ENCODE assay signal across 20 mouse cellular contexts in the genomic region with DNA sequence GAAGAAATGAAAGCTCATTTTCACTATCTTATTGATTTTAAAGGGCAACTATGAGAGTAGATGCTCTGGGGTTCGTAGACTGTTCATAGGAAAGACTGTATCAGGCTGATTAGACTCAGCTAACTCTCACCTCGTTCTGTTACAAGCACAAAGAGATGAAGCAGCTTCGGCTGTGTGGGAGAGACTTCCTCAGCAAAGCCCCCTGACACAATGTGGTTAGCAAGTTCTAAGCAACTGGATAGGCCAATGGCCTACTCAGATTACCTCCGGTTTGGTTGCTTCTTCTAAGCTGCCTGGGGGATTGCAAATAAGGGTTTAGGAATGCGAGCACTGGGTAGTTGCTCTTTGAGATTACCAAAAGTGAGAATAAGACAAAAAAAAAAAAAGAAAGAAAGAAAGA.
A peak's percentile ranks its signal among the peaks of the same experiment; 100 is the strongest.
DNase-seq lines count a peak whose midpoint lies in the region; ATAC-seq and TF ChIP-seq lines count a peak whose summit lies in the region.
"Had no signal": no experiment of that assay in that cellular context is flagged by ENCODE, and none has a peak within 500 bp of the region (broad histone marks: within the 10 kb centered on the region; RNA-seq: fewer than 3 reads in every experiment).

No protein-coding gene starts in this region.

- no peaks in the 10 kb centered on the region for H3K79me2 ChIP-seq in myocyte (ENCODE audit: control insufficient read depth, insufficient read depth)

- H3K27ac ChIP-seq in embryonic facial prominence, embryonic 11.5 days (replicated peaks; ENCODE audit: low read depth, low read length): no peak overlapping the region
- H3K27ac ChIP-seq in embryonic facial prominence, embryonic 10.5 days (replicated peaks): no peak overlapping the region
- no peak overlapping the region for H3K27ac ChIP-seq in liver, embryonic 13.5 days
- H3K27ac ChIP-seq in liver, embryonic 11.5 days (ENCODE audit: low read depth, low read length): no peak overlapping the region
- H3K27ac ChIP-seq: heart, embryonic 15.5 days; stomach, embryonic 15.5 days had no signal

- no peaks in the 10 kb centered on the region for H3K4me1 ChIP-seq in embryonic facial prominence, embryonic 11.5 days (ENCODE audit: control insufficient read depth, insufficient read depth, low read length)
- peaks cover 30% of the 10 kb centered on the region for H3K4me1 ChIP-seq in embryonic facial prominence, embryonic 10.5 days
- H3K4me1 ChIP-seq in liver, embryonic 13.5 days (replicated peaks): peaks cover 16% of the 10 kb centered on the region
- no peaks in the 10 kb centered on the region for H3K4me1 ChIP-seq in liver, embryonic 11.5 days (replicated peaks; ENCODE audit: control insufficient read depth, insufficient read depth, low read length)
- H3K4me1 ChIP-seq: stomach, embryonic 15.5 days had no signal

- no peak for TF ChIP-seq POLR2A in myocyte (IDR thresholded peaks at IDR 0.05; ENCODE audit: insufficient read length, low read depth)

- no peak overlapping the region for H3K4me3 ChIP-seq in embryonic facial prominence, embryonic 11.5 days (ENCODE audit: low read depth, low read length)
- no peak overlapping the region for H3K4me3 ChIP-seq in embryonic facial prominence, embryonic 10.5 days
- no peak overlapping the region for H3K4me3 ChIP-seq in liver, embryonic 13.5 days (replicated peaks)
- H3K4me3 ChIP-seq in liver, embryonic 11.5 days (ENCODE audit: low read depth, low read length): no peak overlapping the region
- H3K4me3 ChIP-seq in myocyte: no peak overlapping the region
- H3K4me3 ChIP-seq: heart, embryonic 15.5 days; stomach, embryonic 15.5 days had no signal

- no peak overlapping the region for H3ac ChIP-seq in myocyte (ENCODE audit: control insufficient read depth, insufficient read length)

- H3K9me3 ChIP-seq in embryonic facial prominence, embryonic 11.5 days (replicated peaks; ENCODE audit: control insufficient read depth, low read length): no peaks in the 10 kb centered on the region
- no peaks in the 10 kb centered on the region for H3K9me3 ChIP-seq in embryonic facial prominence, embryonic 10.5 days
- no peaks in the 10 kb centered on the region for H3K9me3 ChIP-seq in liver, embryonic 13.5 days (replicated peaks)
- H3K9me3 ChIP-seq in liver, embryonic 11.5 days (ENCODE audit: control insufficient read depth, low read length): no peaks in the 10 kb centered on the region
- H3K9me3 ChIP-seq: heart, embryonic 15.5 days; stomach, embryonic 15.5 days had no signal

- no peak overlapping the region for H3K9ac ChIP-seq in embryonic facial prominence, embryonic 11.5 days (replicated peaks; ENCODE audit: low read length)
- no peak overlapping the region for H3K9ac ChIP-seq in liver, embryonic 13.5 days
- H3K9ac ChIP-seq in liver, embryonic 11.5 days (ENCODE audit: low read depth, low read length): no peak overlapping the region
- H3K9ac ChIP-seq: heart, embryonic 15.5 days; stomach, embryonic 15.5 days had no signal

- WGBS in embryonic facial prominence, embryonic 11.5 days: 58% methylated on average over 5 of the region's 5 CpGs
- 59% methylated on average over 5 of the region's 5 CpGs for WGBS in embryonic facial prominence, embryonic 10.5 days
- WGBS in liver, embryonic 13.5 days (ENCODE audit: insufficient replicate concordance): 28% methylated on average over 5 of the region's 5 CpGs
- WGBS in liver, embryonic 11.5 days: 38% methylated on average over 5 of the region's 5 CpGs

- no peaks in the 10 kb centered on the region for H3K36me3 ChIP-seq in embryonic facial prominence, embryonic 11.5 days (replicated peaks; ENCODE audit: control insufficient read depth, insufficient read depth, low read depth, low read length)
- H3K36me3 ChIP-seq in embryonic facial prominence, embryonic 10.5 days (replicated peaks): no peaks in the 10 kb centered on the region
- H3K36me3 ChIP-seq in liver, embryonic 13.5 days: no peaks in the 10 kb centered on the region
- H3K36me3 ChIP-seq in liver, embryonic 11.5 days (ENCODE audit: control insufficient read depth, insufficient read depth, low read length): no peaks in the 10 kb centered on the region
- H3K36me3 ChIP-seq in myocyte (ENCODE audit: control insufficient read depth, insufficient read depth): no peaks in the 10 kb centered on the region
- H3K36me3 ChIP-seq: heart, embryonic 15.5 days; stomach, embryonic 15.5 days had no signal

- DNase-seq in embryonic facial prominence, embryonic 11.5 days (ENCODE audit: low spot score): peak; percentile 23
- no peak for DNase-seq in embryonic facial prominence, embryonic 10.5 days (ENCODE audit: low spot score)
- no peak for DNase-seq in liver, embryonic 13.5 days
- DNase-seq in liver, embryonic 11.5 days (ENCODE audit: low spot score): no peak
- DNase-seq in thymus, postnatal 4 days: peak; percentile 42
- no peak for DNase-seq in layer of hippocampus, postnatal 14 days (ENCODE audit: low spot score in 2 of 2)
- no peak for DNase-seq in urinary bladder, postnatal 14 days (ENCODE audit: low spot score)
- DNase-seq: cerebellum, adult 9-11 months; gastrocnemius, postnatal 10 days; kidney, adult 11 months; kidney, postnatal 10 days; left cerebral cortex, postnatal 4 days; liver; lung, adult 18-20 months; lung, postnatal 14 days; retina, postnatal 1 day had no signal

- no peaks in the 10 kb centered on the region for H3K27me3 ChIP-seq in embryonic facial prominence, embryonic 11.5 days (ENCODE audit: control insufficient read depth, insufficient read depth, low read length)
- 0 out of 2 replicates have a peak, but pooled peaks cover 8% of the 10 kb centered on the region for H3K27me3 ChIP-seq in embryonic facial prominence, embryonic 10.5 days (replicated peaks; ENCODE audit: low read depth, poor library complexity, severe bottlenecking)
- H3K27me3 ChIP-seq in liver, embryonic 13.5 days: no peaks in the 10 kb centered on the region
- no peaks in the 10 kb centered on the region for H3K27me3 ChIP-seq in liver, embryonic 11.5 days (replicated peaks; ENCODE audit: control insufficient read depth, insufficient read depth, low read length)
- no peaks in the 10 kb centered on the region for H3K27me3 ChIP-seq in myocyte (ENCODE audit: control insufficient read depth, insufficient read depth, insufficient read length)
- H3K27me3 ChIP-seq: heart, embryonic 15.5 days; stomach, embryonic 15.5 days had no signal

- no peak overlapping the region for H3K4me2 ChIP-seq in embryonic facial prominence, embryonic 11.5 days (ENCODE audit: low read depth, low read length)
- H3K4me2 ChIP-seq in liver, embryonic 13.5 days: 0 out of 2 replicates have a peak overlapping the region, but pooled peaks have one; percentile 6
- no peak overlapping the region for H3K4me2 ChIP-seq in liver, embryonic 11.5 days
- H3K4me2 ChIP-seq in myocyte (ENCODE audit: low read depth): peak overlapping the region; percentile 12
- H3K4me2 ChIP-seq: heart, embryonic 15.5 days; stomach, embryonic 15.5 days had no signal

- ATAC-seq in embryonic facial prominence, embryonic 11.5 days (replicated peaks; ENCODE audit: insufficient number of reproducible peaks, low FRiP score, low TSS enrichment, low read depth): no peak
- ATAC-seq in liver, embryonic 13.5 days (ENCODE audit: low read depth): no peak
- ATAC-seq in liver, embryonic 11.5 days (replicated peaks; ENCODE audit: low FRiP score): no peak
- ATAC-seq: hindbrain, embryonic 16.5 days had no signal

TF ChIP-seq in myocyte, 11 proteins besides CTCF, POLR2A, EP300 and RAD21:
- TF ChIP-seq CEBPB (IDR thresholded peaks at IDR 0.05; ENCODE audit: insufficient read depth, poor library complexity, severe bottlenecking) (no peak), MYOD1 (IDR thresholded peaks at IDR 0.05; ENCODE audit: control insufficient read depth in 1 of 3, insufficient read length in 2 of 3, low read depth in 2 of 3) (no peak)

Comparison
In these comparisons a context has a peak if more than half of its experiments do, and no peak if none do; other contexts are left out.
1. DNase-seq: peak in embryonic facial prominence, embryonic 11.5 days (single experiment) and thymus, postnatal 4 days (single experiment); none in embryonic facial prominence, embryonic 10.5 days (single experiment), liver, embryonic 13.5 days (single experiment), liver, embryonic 11.5 days (single experiment), layer of hippocampus, postnatal 14 days (0 of 2) and urinary bladder, postnatal 14 days (single experiment).
2. H3K4me2 ChIP-seq: peak in liver, embryonic 13.5 days (single experiment) and myocyte (single experiment); none in embryonic facial prominence, embryonic 11.5 days (single experiment) and liver, embryonic 11.5 days (single experiment).